Mouse (Mus musculus) heart, adult 2 months (tissue): ENCODE measurements around the gene Arhgap24. TPM values are rescaled to one million over a fixed set of nuclear protein-coding genes. Genes with fewer than 3 reads are reported as not detected.
A peak's percentile ranks its signal among the peaks of the same experiment; 100 is the strongest.

Experiments used
- DNase-seq, 2 experiments: peaks; one replicate each; pipeline ENCODE4 v3.0.0; 2021
- H3K27ac ChIP-seq: fragments of 200-600 bp; 2 replicates; pipeline ENCODE4 v1.8.1; 2022
- H3K27me3 ChIP-seq: fragments of 200-500 bp; 2 replicates; pipeline ENCODE4 v1.6.1; 2012; ENCODE audit warnings: mild to moderate bottlenecking, low read length, inconsistent platforms, mixed read lengths; ENCODE audit not compliant: control insufficient read depth, insufficient read depth
- H3K36me3 ChIP-seq: fragments of 200-500 bp; 2 replicates; pipeline ENCODE4 v1.6.1; 2012; ENCODE audit warnings: low read length, inconsistent platforms; ENCODE audit not compliant: control insufficient read depth, insufficient read depth
- H3K4me1 ChIP-seq: fragments of 200-500 bp; 2 replicates; pipeline ENCODE4 v1.6.1; 2011; ENCODE audit warnings: low read length; ENCODE audit not compliant: control insufficient read depth, insufficient read depth
- H3K4me3 ChIP-seq: fragments of 200-600 bp; 2 replicates; pipeline ENCODE4 v1.8.1; 2022
- H3K79me2 ChIP-seq: fragments of 200-500 bp; replicated peaks from 2 replicates; pipeline ENCODE4 v1.6.1; 2012; ENCODE audit warnings: mild to moderate bottlenecking, inconsistent platforms, low read length, moderate library complexity, mixed read lengths; ENCODE audit not compliant: control insufficient read depth, insufficient read depth
- H3K9ac ChIP-seq: fragments of 200-500 bp; 2 replicates; pipeline ENCODE4 v1.6.1; 2012; ENCODE audit warnings: low read depth, mild to moderate bottlenecking, control low read depth, inconsistent platforms, low read length, mixed read lengths
- CTCF ChIP-seq: fragments of 200-600 bp; IDR thresholded peaks from 2 replicates; pipeline ENCODE4 v1.8.1; 2022; ENCODE audit warnings: antibody characterized with exemption, mild to moderate bottlenecking, moderate library complexity
- EP300 ChIP-seq: fragments of 200-500 bp; IDR thresholded peaks from 2 replicates; pipeline ENCODE4 v1.6.1; 2011; ENCODE audit warnings: low read depth, low read length, control low read depth; ENCODE audit not compliant: insufficient read depth
- POLR2A ChIP-seq: fragments of 200-500 bp; IDR thresholded peaks from 2 replicates; pipeline ENCODE4 v1.6.1; 2011; ENCODE audit warnings: mild to moderate bottlenecking, low read depth, low read length, control low read depth; ENCODE audit not compliant: insufficient read depth
- WGBS: fragments of 180-500 bp; shearing (Covaris S2); methylation state at CpG from one replicate; pipeline ENCODE4 v1.1.7; 2018; 5-methylcytosine and 5-hydroxymethylcytosine counted together
- intact Hi-C: fragments of 180-260 bp; cut with DNase I; formaldehyde crosslinking; loops from one replicate; pipeline ENCODE4 v1.15.1; 2025
- polyA plus RNA-seq: library from polyadenylated mRNA; depleted of rRNA; stranded (reverse); fragments of >200 nt; gene quantifications from 2 replicates; pipeline ENCODE4 v1.2.3, GENCODE M21; 2012
- total RNA-seq, 2 experiments: library from RNA; stranded (reverse); gene quantifications; 2 replicates each; pipeline ENCODE4 v1.2.3; 2021

The Arhgap24 gene
- total and polyA plus RNA-seq, 3 experiments: 11.9 to 24.6 (median 15.2) TPM

GRCm38 (mm10) chr5:102450897-102451296 is 30.3 kb upstream of the Arhgap24 start:
- WGBS: 74% methylated on average over 2 of the region's 2 CpGs
- no peak for TF ChIP-seq POLR2A
- no peak for TF ChIP-seq EP300
- TF ChIP-seq CTCF: no peak

DNA sequence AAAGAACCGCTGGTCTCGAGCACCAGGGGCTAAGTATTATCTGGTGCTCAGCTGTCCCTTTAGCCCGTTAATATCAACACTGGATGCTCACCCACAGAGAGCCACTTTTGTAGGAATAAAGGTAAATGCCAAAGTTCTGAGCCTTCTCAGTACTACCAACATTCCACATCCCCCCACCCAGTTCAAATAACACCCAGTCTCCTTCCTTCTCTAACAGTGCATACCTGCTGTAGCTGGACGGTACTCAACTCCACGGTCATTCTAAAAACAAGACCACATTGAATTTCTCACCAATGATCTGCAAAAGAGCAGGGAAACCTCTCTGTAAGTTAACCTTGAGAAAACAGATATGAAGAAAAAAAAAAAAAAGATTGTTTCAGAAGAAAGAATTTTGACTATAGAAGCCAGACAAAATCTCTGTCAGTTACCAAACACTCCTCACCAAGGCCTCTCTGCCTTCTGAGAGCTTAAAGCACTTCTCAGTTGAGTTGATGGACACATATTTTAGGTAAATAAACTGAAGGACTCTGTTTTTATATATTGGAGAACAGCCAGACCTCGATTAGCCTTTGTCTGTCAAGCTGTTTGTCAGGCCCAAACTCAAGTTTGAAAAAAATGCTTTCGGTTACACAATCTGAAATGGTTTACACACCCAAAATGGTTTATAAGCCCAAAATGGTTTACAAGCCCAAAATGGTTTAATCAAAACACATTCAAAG is 29.0 kb upstream of the Arhgap24 start:
- no peak for DNase-seq
- no peak overlapping the region for H3K4me3 ChIP-seq
- no peak for TF ChIP-seq EP300
- no peak for TF ChIP-seq POLR2A
- TF ChIP-seq CTCF: no peak
- no peaks in the 10 kb centered on the region for H3K4me1 ChIP-seq
- no peaks in the 10 kb centered on the region for H3K36me3 ChIP-seq
- 80% methylated on average over 7 of the region's 7 CpGs for WGBS
- H3K9ac ChIP-seq: no peak overlapping the region
- intact Hi-C loops: no loop called here
- H3K79me2 ChIP-seq: no peaks in the 10 kb centered on the region
- H3K27me3 ChIP-seq: no peaks in the 10 kb centered on the region
- no peak overlapping the region for H3K27ac ChIP-seq

More at GRCm38 (mm10) chr5:102450897-102451296, 30.3 kb upstream of the Arhgap24 start:
- intact Hi-C loops: no loop called here
- no peak for DNase-seq
- Histone ChIP-seq H3K79me2 (no peaks in the 10 kb centered on the region), H3K27me3 (no peaks in the 10 kb centered on the region), H3K4me1 (no peaks in the 10 kb centered on the region), H3K4me3 (no peak overlapping the region), H3K27ac (no peak overlapping the region), H3K36me3 (no peaks in the 10 kb centered on the region), H3K9ac (no peak overlapping the region)

- DNase-seq: no peak
- no peaks in the 10 kb centered on the region for H3K27me3 ChIP-seq
- H3K27ac ChIP-seq: no peak overlapping the region
- no peaks in the 10 kb centered on the region for H3K79me2 ChIP-seq
- no peaks in the 10 kb centered on the region for H3K36me3 ChIP-seq
- H3K9ac ChIP-seq: no peak overlapping the region
- TF ChIP-seq POLR2A: no peak
- TF ChIP-seq CTCF: no peak
- no peak for TF ChIP-seq EP300
- intact Hi-C loops: no loop called here
- no peaks in the 10 kb centered on the region for H3K4me1 ChIP-seq
- H3K4me3 ChIP-seq: no peak overlapping the region
- 90% methylated on average over 2 of the region's 2 CpGs for WGBS
Observed at GRCm38 (mm10) chr5:102453324-102453723, 27.9 kb upstream of the Arhgap24 start.

DNA sequence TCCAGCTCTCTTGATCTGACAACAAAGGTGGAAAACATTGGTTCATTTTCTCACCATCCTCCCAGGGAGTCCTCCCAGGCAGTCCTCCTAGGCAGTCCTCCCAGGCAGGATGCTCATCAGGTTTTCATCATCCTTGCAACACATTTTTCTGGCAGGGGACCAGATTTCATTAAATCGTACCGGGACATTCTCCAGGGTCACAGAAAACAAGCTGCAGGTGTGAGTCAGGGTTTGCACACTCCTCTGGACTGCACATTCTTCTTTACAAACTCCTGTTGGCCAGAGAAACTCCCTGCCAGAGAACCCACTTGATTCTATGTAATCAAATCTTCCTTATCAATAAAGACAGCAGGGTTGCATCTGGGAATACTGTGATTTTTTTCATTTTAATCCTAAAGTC is 25.9 kb upstream of the Arhgap24 start:
- no peak for DNase-seq
- intact Hi-C loops: no loop called here
- TF ChIP-seq CTCF: no peak
- no peak for TF ChIP-seq EP300
- TF ChIP-seq POLR2A: no peak
- H3K79me2 ChIP-seq: no peaks in the 10 kb centered on the region
- H3K36me3 ChIP-seq: no peaks in the 10 kb centered on the region
- no peak overlapping the region for H3K9ac ChIP-seq
- 39% methylated on average over 2 of the region's 2 CpGs for WGBS
- H3K27me3 ChIP-seq: no peaks in the 10 kb centered on the region
- no peak overlapping the region for H3K27ac ChIP-seq
- H3K4me3 ChIP-seq: no peak overlapping the region
- no peaks in the 10 kb centered on the region for H3K4me1 ChIP-seq

DNA sequence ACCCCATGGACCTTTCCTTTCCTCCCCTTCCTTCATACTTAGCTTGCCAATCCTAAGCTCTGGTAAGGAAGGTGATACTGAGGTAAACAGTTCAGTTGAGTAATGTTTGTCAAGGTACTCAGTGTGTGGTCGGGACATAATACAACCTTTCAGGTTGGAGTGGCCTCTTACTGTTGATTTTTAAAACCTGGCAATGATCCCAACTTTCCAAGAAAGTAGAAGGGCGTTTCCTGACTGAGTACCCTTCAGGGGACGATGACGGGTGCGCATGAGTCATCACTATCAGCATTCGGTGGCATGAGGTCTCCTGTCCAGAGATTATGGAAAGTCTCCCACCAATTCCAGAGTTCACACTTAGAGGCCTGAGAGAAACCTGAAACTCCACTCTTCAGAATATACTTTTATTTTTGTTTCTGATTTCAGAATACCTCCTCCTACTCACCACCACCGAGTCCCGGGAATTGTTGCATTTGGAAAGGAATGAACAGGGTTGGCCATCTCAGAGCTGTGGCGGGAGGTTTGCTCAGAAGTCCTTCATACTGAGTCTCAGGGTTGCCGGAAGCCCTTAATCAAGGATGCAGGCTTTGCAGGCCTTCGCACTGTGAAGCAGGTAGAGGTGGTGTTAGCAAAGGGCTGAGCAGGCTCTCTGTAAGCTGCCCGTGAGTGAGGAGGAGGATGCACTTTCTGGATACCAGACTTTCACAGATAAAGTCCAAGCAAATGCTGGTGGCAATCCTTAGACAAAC is 20.6 kb upstream of the Arhgap24 start:
- Histone ChIP-seq H3K79me2 (no peaks in the 10 kb centered on the region), H3K36me3 (no peaks in the 10 kb centered on the region), H3K4me1 (no peaks in the 10 kb centered on the region), H3K9ac (no peak overlapping the region), H3K4me3 (no peak overlapping the region), H3K27me3 (no peaks in the 10 kb centered on the region), H3K27ac (no peak overlapping the region)
- TF ChIP-seq POLR2A: no peak
- no peak for TF ChIP-seq EP300
- TF ChIP-seq CTCF: no peak
- WGBS: 38% methylated on average over 12 of the region's 12 CpGs
- intact Hi-C loops: no loop called here
- no peak for DNase-seq

DNA sequence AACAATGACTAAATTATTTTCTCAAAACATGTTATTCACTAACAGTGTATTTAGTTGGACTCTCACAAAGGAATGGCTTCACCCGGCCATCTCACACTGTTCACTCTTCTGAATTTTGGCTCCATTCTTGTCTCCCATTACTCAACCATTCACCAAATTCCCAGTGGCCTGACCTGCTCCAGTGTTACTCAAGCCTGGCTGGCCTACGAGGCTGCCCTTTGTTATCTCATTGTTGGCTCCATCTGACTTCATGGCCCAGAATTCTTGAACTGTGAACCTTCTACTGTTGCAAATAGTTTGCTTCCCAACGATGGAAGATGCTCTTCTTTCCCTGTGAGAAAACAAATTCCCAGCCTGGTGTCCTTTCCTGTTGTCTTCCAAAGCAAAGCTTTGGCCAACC is 18.2 kb upstream of the Arhgap24 start:
- no peaks in the 10 kb centered on the region for H3K4me1 ChIP-seq
- WGBS: 60% methylated on average over 3 of the region's 3 CpGs
- peak in 1 of 2 experiments; percentile 40 for DNase-seq
- intact Hi-C loops: no loop called here
- H3K27me3 ChIP-seq: no peaks in the 10 kb centered on the region
- no peak overlapping the region for H3K27ac ChIP-seq
- H3K4me3 ChIP-seq: no peak overlapping the region
- no peak overlapping the region for H3K9ac ChIP-seq
- no peak for TF ChIP-seq POLR2A
- H3K36me3 ChIP-seq: no peaks in the 10 kb centered on the region
- H3K79me2 ChIP-seq: no peaks in the 10 kb centered on the region
